Mouse (Mus musculus) MEL (cell line): ENCODE measurements around the gene BC025920. TPM values are rescaled to one million over a fixed set of nuclear protein-coding genes. Genes with fewer than 3 reads are reported as not detected.

ENCODE experiments used
- DNase-seq: peaks from one replicate; pipeline ENCODE4 v3.0.0; 2011; ENCODE audit warnings: low read depth, low spot score
- H3K27ac ChIP-seq: 2 replicates; pipeline ENCODE4 v1.5.1; 2012; ENCODE audit warnings: low read depth, mild to moderate bottlenecking, control low read depth, low read length, moderate library complexity; ENCODE audit not compliant: control insufficient read depth
- H3K27me3 ChIP-seq, 2 experiments: fragments of 150-350 bp in 1 of 2; sonication (generic) in 1 of 2; 2 replicates each; pipeline ENCODE4 v1.6.1; 2012; ENCODE audit warnings: low read length in 2 of 2, mild to moderate bottlenecking in 2 of 2, improper control_type of control experiment in 1 of 2, moderate library complexity in 1 of 2; ENCODE audit not compliant: insufficient read depth in 2 of 2, control insufficient read depth in 1 of 2
- H3K36me3 ChIP-seq, 2 experiments: 2 replicates each; pipeline ENCODE4 v1.6.1; 2012 to 2014; ENCODE audit warnings: low read length in 2 of 2, improper control_type of control experiment in 1 of 2, inconsistent platforms in 1 of 2, mild to moderate bottlenecking in 1 of 2; ENCODE audit not compliant: insufficient read depth in 2 of 2, control insufficient read depth in 1 of 2
- H3K4me1 ChIP-seq, 2 experiments: fragments of 150-350 bp in 1 of 2; sonication (generic) in 1 of 2; 2 replicates each; pipeline ENCODE4 v1.6.1; 2012; ENCODE audit warnings: low read length in 2 of 2, improper control_type of control experiment in 1 of 2, mild to moderate bottlenecking in 1 of 2; ENCODE audit not compliant: insufficient read depth in 2 of 2, control insufficient read depth in 1 of 2
- H3K4me3 ChIP-seq, 2 experiments: fragments of 150-350 bp in 1 of 2; sonication (generic) in 1 of 2; 2 replicates each; pipeline ENCODE4 v1.5.1; 2012; ENCODE audit warnings: low read depth in 2 of 2, low read length in 2 of 2, mild to moderate bottlenecking in 2 of 2, moderate library complexity in 2 of 2, control low read depth in 1 of 2, improper control_type of control experiment in 1 of 2; ENCODE audit not compliant: control insufficient read depth in 1 of 2, insufficient read depth in 1 of 2
- H3K79me2 ChIP-seq: 2 replicates; pipeline ENCODE4 v1.6.1; 2012; ENCODE audit warnings: mild to moderate bottlenecking, low read length, moderate library complexity; ENCODE audit not compliant: control insufficient read depth, poor library complexity, insufficient read depth
- H3K9ac ChIP-seq: 2 replicates; pipeline ENCODE4 v1.6.1; 2012; ENCODE audit warnings: low read depth, mild to moderate bottlenecking, control low read depth, low read length, moderate library complexity; ENCODE audit not compliant: control insufficient read depth, poor library complexity, severe bottlenecking
- H3K9me3 ChIP-seq: fragments of 150-350 bp; sonication (generic); replicated peaks from 2 replicates; pipeline ENCODE4 v1.6.1; 2012; ENCODE audit warnings: mild to moderate bottlenecking, low read length, improper control_type of control experiment, moderate library complexity; ENCODE audit not compliant: insufficient read depth
- BHLHE40 ChIP-seq: IDR thresholded peaks from 2 replicates; pipeline ENCODE4 v1.6.1; 2012; ENCODE audit warnings: low read depth, mild to moderate bottlenecking, inconsistent platforms, low read length, improper control_type of control experiment, borderline replicate concordance
- CHD1 ChIP-seq: IDR thresholded peaks from 2 replicates; pipeline ENCODE4 v1.6.1; 2012; ENCODE audit warnings: low read depth, mild to moderate bottlenecking, inconsistent platforms, low read length, improper control_type of control experiment
- GABPA ChIP-seq: IDR thresholded peaks from 2 replicates; pipeline ENCODE4 v1.6.1; 2012; ENCODE audit warnings: low read depth, mild to moderate bottlenecking, inconsistent platforms, low read length, improper control_type of control experiment, moderate library complexity
- JUND ChIP-seq: IDR thresholded peaks from 2 replicates; pipeline ENCODE4 v1.6.1; 2011; ENCODE audit warnings: low read depth, mild to moderate bottlenecking, improper control_type of control experiment, low read length
- MAFK ChIP-seq: IDR thresholded peaks from 2 replicates; pipeline ENCODE4 v1.6.1; 2011; ENCODE audit warnings: low read depth, mild to moderate bottlenecking, low read length, improper control_type of control experiment, borderline replicate concordance
- MAX ChIP-seq: IDR thresholded peaks from 2 replicates; pipeline ENCODE4 v1.6.1; 2011; ENCODE audit warnings: low read length, improper control_type of control experiment
- MAZ ChIP-seq: IDR thresholded peaks from 2 replicates; pipeline ENCODE4 v1.6.1; 2012; ENCODE audit warnings: low read depth, mild to moderate bottlenecking, inconsistent platforms, low read length, improper control_type of control experiment
- MXI1 ChIP-seq: IDR thresholded peaks from 2 replicates; pipeline ENCODE4 v1.6.1; 2011; ENCODE audit warnings: mild to moderate bottlenecking, low read depth, low read length, improper control_type of control experiment
- NRF1 ChIP-seq: IDR thresholded peaks from 2 replicates; pipeline ENCODE4 v1.6.1; 2014; ENCODE audit warnings: low read depth, mild to moderate bottlenecking, inconsistent platforms, low read length, improper control_type of control experiment, moderate library complexity; ENCODE audit not compliant: poor library complexity, insufficient read depth, severe bottlenecking
- POLR2A ChIP-seq, 2 experiments: IDR thresholded peaks; 2 replicates each; pipeline ENCODE4 v1.6.1; 2011 to 2012; ENCODE audit warnings: low read length in 2 of 2, mild to moderate bottlenecking in 2 of 2, control low read depth in 1 of 2, improper control_type of control experiment in 1 of 2, low read depth in 1 of 2, moderate library complexity in 1 of 2; ENCODE audit not compliant: control insufficient read depth in 1 of 2, insufficient read depth in 1 of 2, poor library complexity in 1 of 2
- POLR2AphosphoS2 ChIP-seq: IDR thresholded peaks from 2 replicates; pipeline ENCODE4 v1.6.1; 2011; ENCODE audit warnings: low read length, improper control_type of control experiment
- RAD21 ChIP-seq: IDR thresholded peaks from 2 replicates; pipeline ENCODE4 v1.6.1; 2011; ENCODE audit warnings: mild to moderate bottlenecking, low read depth, low read length, improper control_type of control experiment
- RCOR1 ChIP-seq: IDR thresholded peaks from 2 replicates; pipeline ENCODE4 v1.6.1; 2012; ENCODE audit warnings: low read depth, mild to moderate bottlenecking, inconsistent platforms, low read length, improper control_type of control experiment
- SMC3 ChIP-seq: IDR thresholded peaks from 2 replicates; pipeline ENCODE4 v1.6.1; 2011; ENCODE audit warnings: low read depth, low read length, improper control_type of control experiment
- TBP ChIP-seq: IDR thresholded peaks from 2 replicates; pipeline ENCODE4 v1.8.0; 2011; ENCODE audit warnings: low read depth, low read length, improper control_type of control experiment
- TCF12 ChIP-seq: IDR thresholded peaks from 2 replicates; pipeline ENCODE4 v1.6.1; 2014; ENCODE audit warnings: low read depth, mild to moderate bottlenecking, inconsistent platforms, low read length, improper control_type of control experiment, moderate library complexity
- USF1 ChIP-seq: IDR thresholded peaks from 2 replicates; pipeline ENCODE4 v1.6.1; 2014; ENCODE audit warnings: low read depth, mild to moderate bottlenecking, inconsistent platforms, low read length, improper control_type of control experiment, moderate library complexity
- USF2 ChIP-seq, 2 experiments: IDR thresholded peaks; 2 replicates each; pipeline ENCODE4 v1.6.1; 2011 to 2012; ENCODE audit warnings: improper control_type of control experiment in 2 of 2, low read length in 2 of 2, borderline replicate concordance in 1 of 2, inconsistent platforms in 1 of 2, low read depth in 1 of 2, mild to moderate bottlenecking in 1 of 2; ENCODE audit not compliant: insufficient read depth in 1 of 2
- ZC3H11A ChIP-seq: IDR thresholded peaks from 2 replicates; pipeline ENCODE4 v1.6.1; 2012; ENCODE audit warnings: low read depth, mild to moderate bottlenecking, inconsistent platforms, low read length, improper control_type of control experiment
- ZMIZ1 ChIP-seq: IDR thresholded peaks from 2 replicates; pipeline ENCODE4 v1.6.1; 2012; ENCODE audit warnings: low read depth, mild to moderate bottlenecking, inconsistent platforms, low read length, improper control_type of control experiment, moderate library complexity
- ZNF384 ChIP-seq: IDR thresholded peaks from 2 replicates; pipeline ENCODE4 v1.6.1; 2012; ENCODE audit warnings: low read depth, mild to moderate bottlenecking, inconsistent platforms, low read length, improper control_type of control experiment
- polyA plus RNA-seq, 2 experiments: library from polyadenylated mRNA; stranded (reverse) in 1 of 2; unstranded in 1 of 2; fragments of >175 nt in 1 of 2; fragments of >200 nt in 1 of 2; gene quantifications; 2 replicates each; pipeline versions ENCODE4 v1.2.1 to v1.2.4; 2012; ENCODE audit warnings: low replicate concordance in 2 of 2, low read depth in 1 of 2; ENCODE audit not compliant: insufficient read length in 2 of 2, insufficient read depth in 1 of 2, missing spikeins in 1 of 2
- total RNA-seq: library from RNA; depleted of rRNA; stranded (reverse); fragments of 300-350 nt; gene quantifications from 2 replicates; pipeline ENCODE4 v1.2.3, GENCODE M21; 2012

The BC025920 gene
- total and polyA plus RNA-seq, 3 experiments: 1.1 to 1.7 TPM; not detected in 1

DNA sequence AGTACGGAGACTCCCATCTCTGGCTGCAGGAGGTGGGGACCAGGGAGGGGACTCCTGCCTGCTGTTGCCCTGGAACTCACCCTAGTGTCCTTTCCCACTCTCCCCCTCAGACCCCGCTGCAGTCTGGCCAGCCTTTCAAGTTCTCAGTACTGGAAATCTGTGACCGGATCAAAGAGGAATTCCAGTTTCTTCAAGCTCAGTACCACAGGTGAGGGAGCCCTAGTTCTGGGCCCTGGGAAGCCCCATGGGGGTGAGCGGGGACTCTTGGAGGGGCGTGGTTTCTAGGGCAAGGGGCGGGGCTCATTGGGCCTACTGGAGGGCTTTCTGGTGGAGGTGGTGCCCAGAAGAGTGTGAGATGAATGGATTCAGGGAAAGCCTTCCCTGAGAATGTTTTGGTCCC is 30.4 kb upstream of the BC025920 start:
- H3K9ac ChIP-seq: peak overlapping the region; percentile 35; the same call in 1 of the 2 replicates
- H3K4me1 ChIP-seq: peaks cover 3 to 23% of the 10 kb centered on the region in 2 experiments; a peak in 3 of 4 replicates
- no peaks in the 10 kb centered on the region for H3K27me3 ChIP-seq
- no peaks in the 10 kb centered on the region; the same call in 1 of the 2 replicates for H3K79me2 ChIP-seq
- peak; percentile 37 for DNase-seq
- no peak overlapping the region for H3K27ac ChIP-seq
- H3K36me3 ChIP-seq: peaks cover 0 to 9% of the 10 kb centered on the region in 2 experiments; a peak in 2 of 4 replicates
- TF ChIP-seq MAZ: no peak
- no peak for TF ChIP-seq RAD21
- TF ChIP-seq BHLHE40: no peak
- no peak for TF ChIP-seq ZNF384
- no peak for TF ChIP-seq MAFK
- no peak for TF ChIP-seq USF1
- no peak for TF ChIP-seq TCF12
- TF ChIP-seq RCOR1: no peak
- TF ChIP-seq MAX: no peak
- TF ChIP-seq JUND: no peak
- H3K4me3 ChIP-seq: peak overlapping the region; percentile 44 to 45
- H3K9me3 ChIP-seq: no peaks in the 10 kb centered on the region

DNA sequence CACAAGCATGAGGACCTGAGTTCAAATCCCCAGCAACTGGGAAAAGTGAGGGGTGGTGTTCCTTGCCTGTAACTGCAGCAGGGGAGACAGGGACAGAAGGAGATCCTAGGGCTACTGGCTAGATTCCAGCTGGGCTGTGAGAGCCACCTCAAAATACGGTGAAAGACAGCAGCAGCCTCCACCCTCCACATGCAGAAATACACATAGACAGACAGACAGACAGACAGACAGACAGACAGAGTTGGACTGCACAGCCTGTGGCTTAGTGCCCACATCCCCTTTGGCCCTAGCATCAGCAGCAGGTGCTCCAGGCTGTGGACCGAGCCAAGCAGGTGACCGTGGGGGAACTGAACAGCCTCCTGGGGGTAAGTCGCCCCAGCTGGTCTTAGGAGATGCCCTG is 26.1 kb upstream of the BC025920 start:
- no peak overlapping the region for H3K27ac ChIP-seq
- H3K4me3 ChIP-seq: no peak overlapping the region
- H3K36me3 ChIP-seq: no peaks in the 10 kb centered on the region; a peak in 1 of 4 replicates
- DNase-seq: no peak
- peaks cover 0 to 6% of the 10 kb centered on the region in 2 experiments; a peak in 2 of 4 replicates for H3K4me1 ChIP-seq
- H3K9me3 ChIP-seq: no peaks in the 10 kb centered on the region
- no peak overlapping the region for H3K9ac ChIP-seq
- no peaks in the 10 kb centered on the region for H3K27me3 ChIP-seq
- TF ChIP-seq CHD1 (no peak), POLR2AphosphoS2 (no peak), MXI1 (no peak), NRF1 (no peak), ZMIZ1 (no peak), SMC3 (no peak), ZC3H11A (no peak), USF2 (IDR thresholded peaks at IDR 0.05; ENCODE audit: borderline replicate concordance in 1 of 2, insufficient read depth in 1 of 2, low read depth in 1 of 2, low read length in 2 of 2) (no peak), POLR2A (IDR thresholded peaks at IDR 0.05; ENCODE audit: control insufficient read depth in 1 of 2, insufficient read depth in 1 of 2, low read depth in 1 of 2, low read length in 2 of 2, poor library complexity in 1 of 2) (no peak), BHLHE40 (no peak), GABPA (no peak), TBP (no peak), RCOR1 (no peak)
- H3K79me2 ChIP-seq: no peaks in the 10 kb centered on the region
